Mouse (Mus musculus) mesoderm, embryonic 11.5 days (tissue): ENCODE measurements around the gene 4930426L09Rik.

ENCODE experiments used
- DNase-seq: peaks from one replicate; pipeline ENCODE4 v3.0.0-alpha.2; 2012; ENCODE audit warnings: low read depth, low spot score

Gene 4930426L09Rik

GRCm38 (mm10) chr2:19011443-19011842 lies 13.3 kb downstream of the 4930426L09Rik start:
- no peak for DNase-seq

GRCm38 (mm10) chr2:19016348-19016747 lies 18.2 kb downstream of the 4930426L09Rik start:
- no peak for DNase-seq

GRCm38 (mm10) chr2:19016839-19017238 lies 18.7 kb downstream of the 4930426L09Rik start:
- no peak for DNase-seq

- no peak for DNase-seq
These were observed 19.9 kb downstream of the 4930426L09Rik start for GRCm38 (mm10) chr2:19018034-19018433.

- no peak for DNase-seq
These were observed 26.7 kb downstream of the 4930426L09Rik start for GRCm38 (mm10) chr2:19024807-19025206.

- no peak for DNase-seq
These were observed 39.3 kb downstream of the 4930426L09Rik start for GRCm38 (mm10) chr2:19037430-19037829.

GRCm38 (mm10) chr2:19037907-19038570 lies 39.9 kb downstream of the 4930426L09Rik start:
- no peak for DNase-seq

- DNase-seq = no peak
These were observed 50.1 kb downstream of the 4930426L09Rik start for GRCm38 (mm10) chr2:19048225-19048624.

GRCm38 (mm10) chr2:19049341-19049740 lies 51.2 kb downstream of the 4930426L09Rik start:
- no peak for DNase-seq
